Mouse (Mus musculus): ENCODE data around the gene Gm21974. TPM values are rescaled to one million over a fixed set of nuclear protein-coding genes. Genes with fewer than 3 reads are reported as not detected.

Gm21974 gene
- polyA plus RNA-seq, 1 experiment = not detected

DNA sequence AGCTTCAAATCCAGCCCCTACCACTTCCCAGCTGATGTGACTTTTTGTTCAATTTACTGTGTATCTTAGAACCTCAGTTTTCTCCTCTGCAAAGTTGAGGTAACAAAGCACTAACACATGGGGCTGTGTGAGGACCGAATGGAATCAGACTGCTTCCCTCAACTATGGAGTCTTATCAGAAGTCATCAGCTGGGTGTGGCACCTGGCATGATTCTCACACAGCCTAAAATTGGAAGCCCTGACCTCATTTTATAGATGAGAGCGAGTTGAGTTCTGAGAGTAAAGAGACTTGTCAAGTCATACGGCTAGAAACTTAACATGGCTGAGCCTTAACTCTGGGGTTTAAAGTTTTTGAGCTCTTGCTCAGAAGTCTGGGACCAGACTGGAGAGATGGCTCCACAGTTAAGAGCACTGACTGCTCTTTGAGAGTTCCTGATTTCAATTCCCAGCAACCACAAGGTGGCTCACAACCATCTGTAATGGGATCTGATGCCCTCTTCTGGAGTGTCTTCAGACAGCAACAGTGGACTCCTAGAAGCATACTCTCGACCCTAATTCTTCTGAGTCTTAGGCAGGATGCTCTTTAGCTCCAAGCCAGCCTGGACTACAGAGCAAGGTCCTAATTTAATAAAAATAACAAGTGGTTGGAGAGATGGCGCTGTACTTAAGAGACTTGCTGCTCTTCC lies 25.0 kb downstream of the Gm21974 start:
- WGBS = 79% methylated on average over 5 of the region's 5 CpGs
- DNase-seq (ENCODE audit: low read depth in 1 of 2, low spot score in 2 of 2) = no peak
- no peaks in the 10 kb centered on the region for H3K27me3 ChIP-seq (ENCODE audit: control insufficient read depth, insufficient read depth, low read length)
- no peak overlapping the region for H3K27ac ChIP-seq (ENCODE audit: insufficient read depth, low read length)
- peaks cover 12% of the 10 kb centered on the region; the same call in 1 of the 2 replicates for H3K4me1 ChIP-seq (ENCODE audit: control insufficient read depth, insufficient read depth, insufficient read length)
- H3K36me3 ChIP-seq (ENCODE audit: control insufficient read depth, insufficient read depth, low read length) = peaks cover 17% of the 10 kb centered on the region
- TF ChIP-seq POLR2A (IDR thresholded peaks at IDR 0.05; ENCODE audit: low read depth, low read length) (no peak), CTCF (IDR thresholded peaks at IDR 0.05; ENCODE audit: extremely low read depth, insufficient read depth, insufficient read length, insufficient replicate concordance) (no peak)
- H3K4me3 ChIP-seq (ENCODE audit: extremely low read depth, insufficient read depth, insufficient read length) = no peak overlapping the region

DNA sequence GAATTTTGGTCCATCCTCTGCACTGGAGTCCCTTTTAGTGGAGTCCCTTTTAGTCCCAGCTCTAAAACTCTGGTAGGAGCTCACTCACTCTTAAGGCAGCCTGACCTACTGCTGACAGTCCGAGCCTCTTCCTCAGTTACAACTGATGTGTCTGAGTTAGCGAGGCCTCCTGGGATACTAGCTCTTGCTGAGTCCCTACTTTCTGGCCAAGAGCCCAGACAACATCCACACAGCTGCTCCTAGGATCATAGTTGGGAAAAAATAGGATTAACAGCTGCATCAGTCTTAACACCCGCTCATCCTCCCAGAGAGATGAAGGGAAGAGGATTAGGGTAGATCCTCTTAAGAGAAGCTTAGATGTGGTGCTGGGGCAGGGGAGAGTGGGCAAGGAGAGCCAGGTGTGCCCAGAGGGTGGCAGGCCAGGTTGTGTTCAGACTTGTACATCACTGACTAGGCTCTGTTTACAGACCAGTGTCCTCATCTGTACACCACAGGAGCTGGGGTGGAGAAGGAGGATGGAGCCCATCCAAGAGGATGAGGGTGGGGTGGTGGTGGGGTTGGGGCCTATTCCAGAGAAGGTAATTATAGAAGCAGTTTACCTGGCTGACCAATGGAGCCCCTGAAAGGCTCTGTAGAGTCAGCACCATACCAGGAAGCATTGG lies 26.0 kb downstream of the Gm21974 start:
- Histone ChIP-seq H3K27ac (ENCODE audit: insufficient read depth, low read length) (no peak overlapping the region), H3K4me1 (ENCODE audit: control insufficient read depth, insufficient read depth, insufficient read length) (peaks cover 7% of the 10 kb centered on the region; the same call in 1 of the 2 replicates), H3K4me3 (ENCODE audit: extremely low read depth, insufficient read depth, insufficient read length) (no peak overlapping the region), H3K27me3 (ENCODE audit: control insufficient read depth, insufficient read depth, low read length) (no peaks in the 10 kb centered on the region), H3K36me3 (ENCODE audit: control insufficient read depth, insufficient read depth, low read length) (peaks cover 17% of the 10 kb centered on the region)
- WGBS = 90% methylated on average over 3 of the region's 3 CpGs
- DNase-seq (ENCODE audit: low read depth in 1 of 2, low spot score in 2 of 2) = no peak
- TF ChIP-seq CTCF (IDR thresholded peaks at IDR 0.05; ENCODE audit: extremely low read depth, insufficient read depth, insufficient read length, insufficient replicate concordance) (no peak), POLR2A (IDR thresholded peaks at IDR 0.05; ENCODE audit: low read depth, low read length) (no peak)

DNA sequence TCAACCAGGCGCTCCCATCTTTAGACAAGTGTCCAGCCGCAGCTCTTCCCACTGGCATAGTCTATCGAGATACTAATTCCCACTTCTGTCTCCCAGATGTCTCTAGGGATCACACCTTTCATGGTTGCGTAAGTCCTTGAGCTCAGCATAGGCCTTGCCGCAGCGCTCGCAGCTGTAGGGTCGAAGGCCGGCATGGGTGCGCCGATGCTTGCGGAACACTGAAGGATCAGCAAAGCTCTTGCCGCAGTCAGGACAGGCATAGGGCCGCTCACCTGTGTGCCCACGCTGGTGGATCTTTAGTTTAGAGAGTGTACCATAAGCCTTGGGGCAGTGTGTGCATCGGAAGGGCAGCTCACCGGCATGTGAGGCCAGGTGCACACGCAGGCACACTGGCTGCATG lies 27.6 kb downstream of the Gm21974 start:
- peaks cover 5% of the 10 kb centered on the region; the same call in 1 of the 2 replicates for H3K4me1 ChIP-seq (ENCODE audit: control insufficient read depth, insufficient read depth, insufficient read length)
- H3K27ac ChIP-seq (ENCODE audit: insufficient read depth, low read length) = no peak overlapping the region
- H3K27me3 ChIP-seq (ENCODE audit: control insufficient read depth, insufficient read depth, low read length) = no peaks in the 10 kb centered on the region
- peaks cover 17% of the 10 kb centered on the region for H3K36me3 ChIP-seq (ENCODE audit: control insufficient read depth, insufficient read depth, low read length)
- WGBS = 97% methylated on average over 18 of the region's 18 CpGs
- no peak for TF ChIP-seq POLR2A (IDR thresholded peaks at IDR 0.05; ENCODE audit: low read depth, low read length)
- TF ChIP-seq CTCF (IDR thresholded peaks at IDR 0.05; ENCODE audit: extremely low read depth, insufficient read depth, insufficient read length, insufficient replicate concordance) = no peak
- no peak overlapping the region for H3K4me3 ChIP-seq (ENCODE audit: extremely low read depth, insufficient read depth, insufficient read length)
- DNase-seq (ENCODE audit: low read depth in 1 of 2, low spot score in 2 of 2) = no peak

DNA sequence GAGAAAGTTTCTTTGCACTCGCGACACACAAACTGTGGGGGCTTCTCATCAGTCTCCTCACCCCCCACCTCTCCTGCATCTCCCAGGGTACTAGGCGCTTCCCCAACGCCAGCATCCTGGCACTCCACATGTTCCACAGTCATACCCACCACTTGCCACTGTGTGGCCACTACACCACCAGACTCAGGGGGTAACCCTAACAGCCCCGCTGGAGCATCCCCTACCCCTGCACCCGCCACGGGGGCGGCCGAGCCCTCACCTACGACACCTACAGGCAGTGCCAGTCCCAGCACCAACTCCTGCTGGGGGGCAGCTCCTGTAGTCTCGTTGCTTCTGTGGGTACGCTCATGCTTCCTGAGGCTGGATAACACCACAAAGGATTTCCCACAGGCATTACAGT lies 28.8 kb downstream of the Gm21974 start:
- no peak overlapping the region for H3K4me3 ChIP-seq (ENCODE audit: extremely low read depth, insufficient read depth, insufficient read length)
- 97% methylated on average over 12 of the region's 12 CpGs for WGBS
- no peaks in the 10 kb centered on the region for H3K27me3 ChIP-seq (ENCODE audit: control insufficient read depth, insufficient read depth, low read length)
- no peak overlapping the region for H3K27ac ChIP-seq (ENCODE audit: insufficient read depth, low read length)
- no peak for DNase-seq (ENCODE audit: low read depth in 1 of 2, low spot score in 2 of 2)
- no peaks in the 10 kb centered on the region for H3K4me1 ChIP-seq (ENCODE audit: control insufficient read depth, insufficient read depth, insufficient read length)
- H3K36me3 ChIP-seq (ENCODE audit: control insufficient read depth, insufficient read depth, low read length) = peaks cover 17% of the 10 kb centered on the region
- TF ChIP-seq POLR2A (IDR thresholded peaks at IDR 0.05; ENCODE audit: low read depth, low read length) (no peak), CTCF (IDR thresholded peaks at IDR 0.05; ENCODE audit: extremely low read depth, insufficient read depth, insufficient read length, insufficient replicate concordance) (no peak)

DNA sequence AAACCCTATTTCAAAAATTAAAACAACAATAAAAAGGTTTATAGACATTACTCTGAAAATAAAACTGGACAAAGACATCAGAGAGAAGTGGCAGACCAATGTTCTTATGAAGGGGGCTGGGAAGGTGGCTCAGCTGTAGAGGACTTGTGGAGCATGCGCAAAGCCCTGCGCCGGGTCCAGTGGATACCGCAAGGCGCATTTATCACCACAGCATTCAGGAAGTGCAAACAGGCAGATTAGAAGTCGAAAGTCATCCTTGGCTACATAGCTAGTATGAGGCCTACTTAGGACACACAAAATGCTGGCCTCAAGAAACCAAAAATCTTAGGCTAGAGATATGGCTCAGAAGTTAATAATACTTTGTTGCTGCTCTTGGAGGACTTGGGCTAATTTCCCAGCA lies 37.0 kb downstream of the Gm21974 start:
- no peaks in the 10 kb centered on the region for H3K4me1 ChIP-seq (ENCODE audit: control insufficient read depth, insufficient read depth, insufficient read length)
- H3K36me3 ChIP-seq (ENCODE audit: control insufficient read depth, insufficient read depth, low read length) = no peaks in the 10 kb centered on the region
- H3K27me3 ChIP-seq (ENCODE audit: control insufficient read depth, insufficient read depth, low read length) = no peaks in the 10 kb centered on the region
- H3K4me3 ChIP-seq (ENCODE audit: extremely low read depth, insufficient read depth, insufficient read length) = no peak overlapping the region
- TF ChIP-seq CTCF (IDR thresholded peaks at IDR 0.05; ENCODE audit: extremely low read depth, insufficient read depth, insufficient read length, insufficient replicate concordance) = no peak
- no peak for TF ChIP-seq POLR2A (IDR thresholded peaks at IDR 0.05; ENCODE audit: low read depth, low read length)
- no peak for DNase-seq (ENCODE audit: low read depth in 1 of 2, low spot score in 2 of 2)
- WGBS = 77% methylated on average over 6 of the region's 6 CpGs
- H3K27ac ChIP-seq (ENCODE audit: insufficient read depth, low read length) = no peak overlapping the region

DNA sequence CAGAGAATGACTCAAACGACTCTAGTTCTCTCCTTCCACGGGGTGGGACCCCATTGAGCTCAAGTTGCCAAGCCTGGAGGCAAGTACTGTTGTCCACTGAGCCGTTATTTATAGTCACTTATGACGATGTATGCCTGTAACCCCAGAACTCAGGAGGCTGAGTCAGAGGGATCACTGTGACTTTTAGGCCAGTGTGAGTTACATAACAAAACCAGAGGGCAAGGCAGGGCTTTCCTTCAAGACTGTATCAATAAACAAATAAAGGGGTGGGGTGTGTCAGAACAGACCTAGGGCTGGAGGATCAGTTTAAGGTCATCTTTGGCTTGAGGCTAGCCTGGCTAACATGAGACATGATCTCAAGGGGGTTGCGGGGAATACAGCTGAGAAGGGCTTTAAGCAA lies 44.3 kb downstream of the Gm21974 start:
- Histone ChIP-seq H3K4me1 (ENCODE audit: control insufficient read depth, insufficient read depth, insufficient read length) (no peaks in the 10 kb centered on the region), H3K27ac (ENCODE audit: insufficient read depth, low read length) (no peak overlapping the region), H3K36me3 (ENCODE audit: control insufficient read depth, insufficient read depth, low read length) (peaks cover 11% of the 10 kb centered on the region), H3K4me3 (ENCODE audit: extremely low read depth, insufficient read depth, insufficient read length) (no peak overlapping the region), H3K27me3 (ENCODE audit: control insufficient read depth, insufficient read depth, low read length) (no peaks in the 10 kb centered on the region)
- no peak for DNase-seq (ENCODE audit: low read depth in 1 of 2, low spot score in 2 of 2)
- TF ChIP-seq POLR2A (IDR thresholded peaks at IDR 0.05; ENCODE audit: low read depth, low read length) = no peak
- TF ChIP-seq CTCF (IDR thresholded peaks at IDR 0.05; ENCODE audit: extremely low read depth, insufficient read depth, insufficient read length, insufficient replicate concordance) = no peak
- 58% methylated on average over 5 of the region's 5 CpGs for WGBS
